Mouse (Mus musculus): Measurements from ENCODE around the gene Krtap31-1. TPM values are rescaled to one million over a fixed set of nuclear protein-coding genes. Genes with fewer than 3 reads are reported as not detected.

Gene Krtap31-1
- total RNA-seq (2023; ENCODE audit: inconsistent age): not detected in 4 replicates

GRCm38 (mm10) chr11:99907620-99908019 is at the start of gene Krtap31-1:
Gene Krtap31-1, plus strand, starts transcription at chr11:99907920.

GRCm38 (mm10) chr11:99864176-99864575 is 43.5 kb upstream of the Krtap31-1 start, which contains the start of gene Gm11559:
Gene Gm11559, plus strand, starts transcription at chr11:99864476.

GRCm38 (mm10) chr11:99873089-99873488 is 34.6 kb upstream of the Krtap31-1 start, which contains the start of gene Krtap9-1:
Gene Krtap9-1, plus strand, starts transcription at chr11:99873389.

GRCm38 (mm10) chr11:99878887-99879286 is 28.8 kb upstream of the Krtap31-1 start, which contains the start of gene Gm11567:
Gene Gm11567, plus strand, starts transcription at chr11:99879187.

GRCm38 (mm10) chr11:99914451-99914850 is 6.7 kb downstream of the Krtap31-1 start, which contains the start of gene Gm11565:
Gene Gm11565, plus strand, starts transcription at chr11:99914751.

GRCm38 (mm10) chr11:99935991-99936390 is 28.3 kb downstream of the Krtap31-1 start, which contains the start of gene Krtap31-2:
Gene Krtap31-2, plus strand, starts transcription at chr11:99936291.

GRCm38 (mm10) chr11:99948175-99948574 is 40.5 kb downstream of the Krtap31-1 start, which contains the start of gene Krtap9-5:
Gene Krtap9-5, plus strand, starts transcription at chr11:99948475.

Other genes with a start within 250 kb of the Krtap31-1 start
- not detected in 4 replicates for gene Gm11563, start 249.0 kb upstream of the Krtap31-1 start, total RNA-seq (2023; ENCODE audit: inconsistent age)
- gene Krtap4-6, start 242.0 kb upstream of the Krtap31-1 start, total RNA-seq (2023; ENCODE audit: inconsistent age): not detected in 4 replicates
- not detected in 4 replicates for gene Gm14190, start 217.2 kb upstream of the Krtap31-1 start, total RNA-seq (2023; ENCODE audit: inconsistent age)
- gene Gm14180, start 173.6 kb upstream of the Krtap31-1 start, total RNA-seq (2023; ENCODE audit: inconsistent age): not detected in 4 replicates
- not detected in 4 replicates for gene Gm11595, start 135.0 kb upstream of the Krtap31-1 start, total RNA-seq (2023; ENCODE audit: inconsistent age)
- gene Krtap4-8, start 127.2 kb upstream of the Krtap31-1 start, total RNA-seq (2023; ENCODE audit: inconsistent age): not detected in 4 replicates
- not detected in 4 replicates for gene Krtap4-9, start 122.7 kb upstream of the Krtap31-1 start, total RNA-seq (2023; ENCODE audit: inconsistent age)
- gene Gm11596, start 114.5 kb upstream of the Krtap31-1 start, total RNA-seq (2023; ENCODE audit: inconsistent age): not detected in 4 replicates
- gene Gm11569, start 109.0 kb upstream of the Krtap31-1 start, total RNA-seq (2023; ENCODE audit: inconsistent age): not detected in 4 replicates
- gene Gm11554, start 103.5 kb upstream of the Krtap31-1 start, total RNA-seq (2023; ENCODE audit: inconsistent age): not detected in 4 replicates
- not detected in 4 replicates for gene Krtap4-13, start 98.0 kb upstream of the Krtap31-1 start, total RNA-seq (2023; ENCODE audit: inconsistent age)
- not detected in 4 replicates for gene Gm11564, start 92.3 kb upstream of the Krtap31-1 start, total RNA-seq (2023; ENCODE audit: inconsistent age)
- not detected in 4 replicates for gene 2300003K06Rik, start 69.9 kb upstream of the Krtap31-1 start, total RNA-seq (2023; ENCODE audit: inconsistent age)
- not detected in 4 replicates for gene Krtap4-16, start 56.3 kb upstream of the Krtap31-1 start, total RNA-seq (2023; ENCODE audit: inconsistent age)
- not detected in 4 replicates for gene Gm11568, start 50.0 kb upstream of the Krtap31-1 start, total RNA-seq (2023; ENCODE audit: inconsistent age)
- gene Gm11559, start 43.4 kb upstream of the Krtap31-1 start, total RNA-seq (2023; ENCODE audit: inconsistent age): not detected in 4 replicates
- not detected in 4 replicates for gene Krtap9-1, start 34.5 kb upstream of the Krtap31-1 start, total RNA-seq (2023; ENCODE audit: inconsistent age)
- gene Gm11567, start 28.7 kb upstream of the Krtap31-1 start, total RNA-seq (2023; ENCODE audit: inconsistent age): not detected in 4 replicates
- gene Gm11565, start 6.8 kb downstream of the Krtap31-1 start, total RNA-seq (2023; ENCODE audit: inconsistent age): not detected in 4 replicates
- gene Krtap31-2, start 28.4 kb downstream of the Krtap31-1 start, total RNA-seq (2023; ENCODE audit: inconsistent age): not detected in 4 replicates
- not detected in 4 replicates for gene Krtap9-5, start 40.6 kb downstream of the Krtap31-1 start, total RNA-seq (2023; ENCODE audit: inconsistent age)
- gene Krtap29-1, start 71.1 kb downstream of the Krtap31-1 start, total RNA-seq (2023; ENCODE audit: inconsistent age): not detected in 4 replicates
- not detected in 4 replicates for gene Krtap16-1, start 78.7 kb downstream of the Krtap31-1 start, total RNA-seq (2023; ENCODE audit: inconsistent age)
- not detected in 4 replicates for gene Krtap17-1, start 86.1 kb downstream of the Krtap31-1 start, total RNA-seq (2023; ENCODE audit: inconsistent age)
- gene Krt33a, start 108.3 kb downstream of the Krtap31-1 start, total RNA-seq (2023; ENCODE audit: inconsistent age): not detected in 4 replicates
- not detected in 4 replicates for gene Krt33b, start 121.9 kb downstream of the Krtap31-1 start, total RNA-seq (2023; ENCODE audit: inconsistent age)
- gene Krt34, start 133.6 kb downstream of the Krtap31-1 start, total RNA-seq (2023; ENCODE audit: inconsistent age): not detected in 4 replicates
- gene Krt31, start 142.6 kb downstream of the Krtap31-1 start, total RNA-seq (2023; ENCODE audit: inconsistent age): not detected in 4 replicates
- not detected in 4 replicates for gene Krt32, start 180.3 kb downstream of the Krtap31-1 start, total RNA-seq (2023; ENCODE audit: inconsistent age)
- not detected in 4 replicates for gene Krt35, start 188.3 kb downstream of the Krtap31-1 start, total RNA-seq (2023; ENCODE audit: inconsistent age)
- gene Krt36, start 197.7 kb downstream of the Krtap31-1 start, total RNA-seq (2023; ENCODE audit: inconsistent age): not detected in 4 replicates
- not detected in 4 replicates for gene Krt13, start 213.6 kb downstream of the Krtap31-1 start, total RNA-seq (2023; ENCODE audit: inconsistent age)
- not detected in 4 replicates for gene Krt15, start 228.0 kb downstream of the Krtap31-1 start, total RNA-seq (2023; ENCODE audit: inconsistent age)
- gene Krt19, start 240.7 kb downstream of the Krtap31-1 start, total RNA-seq (2023; ENCODE audit: inconsistent age): 0.45 to 1.1 TPM in 2 of 4 replicates, not detected in the others